Mouse (Mus musculus) brain, embryonic 14.5 days (tissue): ENCODE measurements around the gene Ankrd33.

Source experiments
- CTCF ChIP-seq: fragments of 200-500 bp; IDR thresholded peaks from 2 replicates; pipeline ENCODE4 v1.5.1; 2012; ENCODE audit warnings: inconsistent platforms, mild to moderate bottlenecking, moderate library complexity, borderline replicate concordance; ENCODE audit not compliant: insufficient read depth, insufficient read length; ENCODE audit errors: extremely low read depth
- POLR2A ChIP-seq: fragments of 200-500 bp; IDR thresholded peaks from 2 replicates; pipeline ENCODE4 v1.6.1; 2012; ENCODE audit warnings: mild to moderate bottlenecking, inconsistent platforms, borderline replicate concordance; ENCODE audit not compliant: poor library complexity, insufficient read depth, insufficient read length, severe bottlenecking; ENCODE audit errors: extremely low read depth

GRCm38 (mm10) chr15:101143494-101143893 is 27.9 kb downstream of the Ankrd33 start:
- TF ChIP-seq CTCF (no peak), POLR2A (no peak)
